Mouse (Mus musculus): ENCODE results near the gene Art5. TPM values are rescaled to one million over a fixed set of nuclear protein-coding genes. Genes with fewer than 3 reads are reported as not detected.
A peak's percentile ranks its signal among the peaks of the same experiment; 100 is the strongest.
"Not testable (repeated sequence)": the region's sequence is repeated elsewhere in the genome, so short reads cannot be mapped to it uniquely, and the experiment has no call there.

Art5 gene
- total RNA-seq, 1 experiment from 2014 or later: 1.1 TPM

GRCm38 (mm10) chr7:102099760-102100661 is 9.3 kb downstream of the Art5 start:
- ATAC-seq (replicated peaks in 1 of 2; ENCODE audit: insufficient read depth in 1 of 2, low FRiP score in 2 of 2, low TSS enrichment in 1 of 2, low read depth in 1 of 2, poor library complexity in 2 of 2, severe bottlenecking in 2 of 2): peak; percentile 68 to 80

DNA sequence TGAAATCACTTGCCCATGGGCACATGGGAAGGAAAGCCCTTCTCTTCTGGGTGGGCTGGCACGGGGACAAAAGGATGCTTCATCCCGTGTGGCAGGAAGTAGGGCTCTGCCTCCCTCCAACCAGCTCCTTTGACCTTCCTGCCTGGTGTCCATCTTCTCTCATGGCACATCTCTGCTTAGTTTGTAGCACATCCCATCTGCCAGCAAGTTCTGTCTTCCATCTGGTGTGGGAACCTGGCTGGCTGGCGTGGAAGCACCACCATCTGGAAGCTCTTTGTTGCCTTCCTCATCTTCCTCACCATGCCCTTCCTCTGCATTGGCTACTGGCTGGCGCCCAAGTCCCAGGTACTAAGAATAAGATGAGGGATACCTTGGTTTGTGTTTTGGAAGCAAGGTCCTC is 22.0 kb downstream of the Art5 start:
- ATAC-seq (replicated peaks in 1 of 2; ENCODE audit: insufficient read depth in 1 of 2, low FRiP score in 2 of 2, low TSS enrichment in 1 of 2, low read depth in 1 of 2, poor library complexity in 2 of 2, severe bottlenecking in 2 of 2): no peak

DNA sequence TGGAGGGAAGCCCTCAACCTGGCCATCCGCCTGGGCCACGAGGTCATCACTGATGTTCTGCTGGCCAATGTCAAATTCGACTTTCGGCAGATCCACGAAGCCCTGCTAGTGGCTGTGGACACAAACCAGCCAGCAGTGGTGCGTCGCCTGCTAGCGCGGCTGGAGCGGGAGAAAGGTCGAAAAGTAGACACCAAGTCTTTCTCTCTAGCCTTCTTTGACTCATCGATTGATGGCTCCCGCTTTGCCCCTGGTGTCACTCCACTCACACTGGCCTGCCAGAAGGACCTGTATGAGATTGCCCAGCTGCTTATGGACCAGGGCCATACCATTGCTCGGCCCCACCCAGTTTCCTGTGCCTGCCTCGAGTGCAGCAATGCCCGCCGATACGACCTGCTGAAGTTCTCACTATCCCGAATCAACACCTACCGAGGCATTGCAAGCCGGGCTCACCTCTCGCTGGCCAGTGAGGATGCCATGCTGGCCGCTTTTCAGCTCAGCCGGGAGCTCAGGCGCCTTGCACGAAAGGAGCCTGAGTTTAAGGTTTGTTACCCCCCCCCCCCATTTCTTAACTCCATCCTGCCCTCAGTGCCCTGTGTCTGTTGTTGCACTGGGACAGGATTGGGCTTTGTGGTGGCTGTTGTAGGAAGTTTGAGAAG is 25.1 kb downstream of the Art5 start:
- ATAC-seq (replicated peaks in 1 of 2; ENCODE audit: insufficient read depth in 1 of 2, low FRiP score in 2 of 2, low TSS enrichment in 1 of 2, low read depth in 1 of 2, poor library complexity in 2 of 2, severe bottlenecking in 2 of 2): no peak

DNA sequence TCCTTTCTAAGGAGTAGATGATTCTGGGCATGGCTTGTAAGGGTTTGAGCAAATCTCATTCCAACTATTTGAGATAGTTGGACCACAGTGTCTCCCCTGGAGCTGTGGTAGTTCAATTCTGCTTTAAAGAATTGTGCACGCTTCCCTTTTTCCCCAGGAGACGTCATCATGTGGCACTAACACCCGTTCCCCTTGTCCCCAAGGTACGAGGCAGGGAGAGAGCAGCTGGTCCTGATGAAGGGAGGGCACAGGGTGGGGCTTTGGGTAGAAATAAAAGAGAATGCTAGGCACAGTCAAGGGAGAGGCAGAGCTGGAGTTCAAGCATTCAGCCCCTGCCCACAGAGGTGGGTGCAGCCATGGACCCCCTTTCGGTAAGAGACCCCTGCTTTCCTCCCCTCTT is 26.5 kb downstream of the Art5 start, which contains the start of gene Trpc2:
Gene Trpc2 (plus strand): TSS at position 301 of the 400 bp plus-strand sequence.
- no peak for ATAC-seq (replicated peaks in 1 of 2; ENCODE audit: insufficient read depth in 1 of 2, low FRiP score in 2 of 2, low TSS enrichment in 1 of 2, low read depth in 1 of 2, poor library complexity in 2 of 2, severe bottlenecking in 2 of 2)

GRCm38 (mm10) chr7:102081784-102082183 is 27.5 kb downstream of the Art5 start:
- ATAC-seq (replicated peaks in 1 of 2; ENCODE audit: insufficient read depth in 1 of 2, low FRiP score in 2 of 2, low TSS enrichment in 1 of 2, low read depth in 1 of 2, poor library complexity in 2 of 2, severe bottlenecking in 2 of 2): no peak

DNA sequence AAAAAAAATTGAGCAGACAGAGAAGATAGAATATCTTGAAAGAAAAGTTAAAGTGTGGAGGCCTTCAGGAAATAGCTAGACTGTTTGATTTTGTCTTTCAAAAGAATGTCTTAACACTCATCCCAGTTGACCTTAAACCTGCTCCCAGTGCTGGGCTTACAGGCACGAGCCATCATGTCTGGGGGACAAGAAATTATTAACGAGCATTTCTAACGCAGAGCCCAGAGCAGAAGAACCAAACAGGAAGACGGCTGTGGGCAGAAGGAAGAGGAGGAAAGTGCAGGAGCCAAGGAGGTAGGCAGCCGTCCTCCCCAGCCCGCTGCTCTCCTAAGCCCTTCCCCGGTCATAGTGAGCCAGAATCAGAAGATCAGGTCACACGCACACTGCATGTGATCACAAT is 29.0 kb downstream of the Art5 start:
- ATAC-seq (replicated peaks in 1 of 2; ENCODE audit: insufficient read depth in 1 of 2, low FRiP score in 2 of 2, low TSS enrichment in 1 of 2, low read depth in 1 of 2, poor library complexity in 2 of 2, severe bottlenecking in 2 of 2): no peak

DNA sequence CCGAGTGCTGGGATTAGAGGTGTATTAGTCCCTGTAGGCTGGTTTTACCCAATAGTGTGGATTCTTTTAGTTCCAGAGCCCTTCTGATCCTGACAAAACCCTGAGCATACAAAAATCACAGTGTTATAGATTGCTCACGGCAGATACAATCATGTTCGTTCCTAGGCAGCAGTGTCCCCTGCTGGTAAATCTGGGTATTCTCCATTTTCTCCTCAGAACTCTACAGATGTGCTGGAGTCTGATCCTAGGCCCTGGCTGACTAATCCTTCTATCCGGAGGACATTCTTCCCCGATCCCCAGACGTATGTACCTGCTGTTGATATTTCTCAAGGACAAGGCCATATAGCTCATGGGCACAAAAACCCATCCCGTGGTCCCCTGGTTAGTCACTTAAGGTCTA is 30.8 kb downstream of the Art5 start:
- peak in 1 of 2 experiments; percentile 45; a peak in 1 of 4 replicates for ATAC-seq (replicated peaks in 1 of 2; ENCODE audit: insufficient read depth in 1 of 2, low FRiP score in 2 of 2, low TSS enrichment in 1 of 2, low read depth in 1 of 2, poor library complexity in 2 of 2, severe bottlenecking in 2 of 2)

- peak; percentile 53; a peak in 3 of 4 replicates for ATAC-seq (replicated peaks in 1 of 2; ENCODE audit: insufficient read depth in 1 of 2, low FRiP score in 2 of 2, low TSS enrichment in 1 of 2, low read depth in 1 of 2, poor library complexity in 2 of 2, severe bottlenecking in 2 of 2)
These were observed 32.5 kb downstream of the Art5 start for GRCm38 (mm10) chr7:102076714-102077296.

DNA sequence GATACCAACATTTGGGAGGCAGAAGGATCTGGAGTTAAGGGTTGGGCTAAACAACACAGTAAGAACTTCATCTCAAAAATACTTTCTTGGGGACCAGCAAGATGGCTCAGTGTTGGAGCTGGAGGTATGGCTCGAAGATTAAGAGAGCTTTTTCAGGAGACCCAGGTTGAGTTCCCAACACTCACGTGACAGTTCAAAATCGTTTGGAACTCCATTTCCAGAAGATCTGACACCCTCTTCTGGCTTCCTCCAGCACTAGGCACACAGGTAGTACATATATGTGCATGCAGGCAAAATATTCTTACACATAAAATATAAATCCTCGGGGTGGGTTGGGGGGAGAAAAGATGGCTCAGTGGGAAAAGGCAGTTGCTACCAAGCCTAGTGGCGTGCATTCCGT is 42.9 kb downstream of the Art5 start:
- ATAC-seq (replicated peaks in 1 of 2; ENCODE audit: insufficient read depth in 1 of 2, low FRiP score in 2 of 2, low TSS enrichment in 1 of 2, low read depth in 1 of 2, poor library complexity in 2 of 2, severe bottlenecking in 2 of 2): no peak

DNA sequence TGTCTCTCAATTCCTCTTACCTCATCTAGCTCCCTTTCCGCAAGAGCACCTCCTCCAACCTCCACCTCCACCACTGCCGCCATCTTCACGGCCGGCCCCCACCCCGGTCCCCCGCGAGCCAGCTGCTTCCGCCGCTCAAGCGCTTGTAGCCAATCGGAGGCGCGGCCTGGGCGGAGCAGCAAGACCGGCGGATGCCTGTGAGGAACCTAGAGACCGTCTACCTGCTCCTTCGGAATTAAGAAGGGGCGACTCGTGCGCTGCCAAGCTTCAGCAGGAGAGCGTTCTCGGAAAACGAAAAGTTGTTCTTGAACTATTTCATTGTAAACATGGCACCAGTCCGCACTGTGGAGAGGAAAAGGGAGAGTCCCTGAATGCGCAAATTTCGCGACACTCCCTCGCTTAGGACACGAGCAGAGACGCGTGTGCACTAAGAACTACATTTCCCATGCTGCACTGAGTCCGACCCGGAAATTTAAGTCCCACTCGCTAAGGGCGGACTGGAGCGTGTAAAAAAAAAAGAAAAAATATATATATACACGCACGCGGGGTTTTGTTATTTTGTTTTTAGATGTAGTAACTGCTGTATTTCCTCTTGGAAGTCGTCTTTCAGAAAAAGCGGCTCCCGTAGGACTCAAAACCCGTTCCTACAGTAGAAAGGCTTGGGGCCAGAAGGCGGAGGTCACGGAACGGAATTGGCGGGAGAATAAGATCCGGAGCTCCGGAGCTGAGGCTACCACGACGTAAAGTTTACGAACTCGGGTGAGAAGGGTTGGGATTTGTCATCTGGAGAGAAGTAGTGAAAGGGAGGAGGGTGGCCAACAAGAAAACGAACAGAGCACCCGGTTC is 44.0 kb downstream of the Art5 start, which contains the start of the genes Rnf121, Xndc1 and Xntrpc:
Gene Rnf121 (minus strand): TSS at position 424 of the 846 bp plus-strand sequence.
Gene Xndc1 (plus strand): TSS at position 466 of the 846 bp plus-strand sequence.
Gene Xntrpc (plus strand): TSS at position 668 of the 846 bp plus-strand sequence.
- ATAC-seq (replicated peaks in 1 of 2; ENCODE audit: insufficient read depth in 1 of 2, low FRiP score in 2 of 2, low TSS enrichment in 1 of 2, low read depth in 1 of 2, poor library complexity in 2 of 2, severe bottlenecking in 2 of 2): peak; percentile 98 to 99

DNA sequence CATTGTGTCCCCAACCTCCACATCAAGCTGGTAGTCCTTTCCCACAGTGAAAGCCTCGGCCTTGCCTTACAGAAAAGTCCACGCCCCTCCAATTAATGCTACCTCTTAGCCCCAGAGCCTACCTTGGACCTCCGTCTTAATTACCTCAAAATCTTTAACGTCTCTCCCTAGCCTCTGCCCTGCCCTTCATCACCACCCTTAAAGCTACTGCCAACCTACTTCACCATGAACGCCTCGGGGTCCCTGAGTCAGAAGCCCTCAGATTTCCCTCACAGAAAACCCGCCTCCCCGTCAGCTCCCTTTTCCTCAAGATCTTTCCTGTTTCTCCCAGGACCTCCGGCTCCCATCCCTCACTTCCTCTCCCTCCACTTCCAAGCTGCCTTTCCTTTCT is 44.6 kb downstream of the Art5 start:
- peak in 1 of 2 experiments; percentile 11; a peak in 1 of 4 replicates for ATAC-seq (replicated peaks in 1 of 2; ENCODE audit: insufficient read depth in 1 of 2, low FRiP score in 2 of 2, low TSS enrichment in 1 of 2, low read depth in 1 of 2, poor library complexity in 2 of 2, severe bottlenecking in 2 of 2)

DNA sequence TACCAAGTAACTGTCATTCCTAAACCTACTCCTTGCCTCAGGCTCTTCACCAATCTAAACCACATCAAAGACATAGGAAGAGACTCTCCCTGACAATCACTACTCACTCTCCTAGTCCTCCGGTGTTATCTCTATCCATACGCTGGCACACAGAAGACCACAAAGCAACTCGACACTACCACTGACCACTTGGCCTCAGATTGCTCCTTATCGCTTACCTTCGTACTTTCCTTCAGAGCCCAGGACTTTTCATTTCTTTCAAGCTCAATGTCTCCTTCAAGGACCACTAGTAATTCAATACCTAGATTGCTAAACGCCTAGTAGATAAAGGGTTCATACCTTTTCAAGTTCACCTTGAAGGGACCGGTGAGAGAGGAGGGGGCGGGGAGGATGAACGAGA is 45.4 kb downstream of the Art5 start:
- ATAC-seq (replicated peaks in 1 of 2; ENCODE audit: insufficient read depth in 1 of 2, low FRiP score in 2 of 2, low TSS enrichment in 1 of 2, low read depth in 1 of 2, poor library complexity in 2 of 2, severe bottlenecking in 2 of 2): no peak

GRCm38 (mm10) chr7:102062203-102062602 is 47.1 kb downstream of the Art5 start:
- no peak for ATAC-seq (replicated peaks in 1 of 2; ENCODE audit: insufficient read depth in 1 of 2, low FRiP score in 2 of 2, low TSS enrichment in 1 of 2, low read depth in 1 of 2, poor library complexity in 2 of 2, severe bottlenecking in 2 of 2)

DNA sequence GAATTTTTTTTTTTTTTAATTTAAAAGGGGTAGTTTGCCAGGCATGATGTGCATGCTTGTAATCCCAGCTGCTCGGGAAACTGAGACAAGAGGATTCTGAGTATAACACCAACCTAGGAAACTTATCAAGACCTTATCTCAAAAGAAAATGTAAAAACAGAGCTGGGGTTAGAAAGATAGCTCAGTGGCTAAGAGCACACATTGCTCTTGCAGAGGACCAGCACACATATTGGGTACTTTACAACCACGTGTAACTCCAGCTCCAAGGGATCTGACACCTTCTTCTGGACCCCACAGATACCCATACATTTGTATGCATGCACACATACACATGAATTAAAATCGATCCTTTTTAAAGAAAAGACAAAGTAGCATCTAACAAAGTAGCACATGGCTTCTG is 47.9 kb downstream of the Art5 start:
- ATAC-seq (replicated peaks in 1 of 2; ENCODE audit: insufficient read depth in 1 of 2, low FRiP score in 2 of 2, low TSS enrichment in 1 of 2, low read depth in 1 of 2, poor library complexity in 2 of 2, severe bottlenecking in 2 of 2): no peak

- not testable (repeated sequence) for ATAC-seq (replicated peaks in 1 of 2; ENCODE audit: insufficient read depth in 1 of 2, low FRiP score in 2 of 2, low TSS enrichment in 1 of 2, low read depth in 1 of 2, poor library complexity in 2 of 2, severe bottlenecking in 2 of 2)
These were observed 60.8 kb downstream of the Art5 start for GRCm38 (mm10) chr7:102048524-102048923.
